Mouse (Mus musculus) cerebellum, adult 2 months (tissue): Measurements from ENCODE around the gene E130308A19Rik. TPM values are rescaled to one million over a fixed set of nuclear protein-coding genes. Genes with fewer than 3 reads are reported as not detected.

Experiments
- DNase-seq, 2 experiments: peaks; one replicate each; pipeline ENCODE4 v3.0.0; 2021
- H3K27ac ChIP-seq: fragments of 200-500 bp; 2 replicates; pipeline ENCODE4 v1.5.1; 2012; ENCODE audit warnings: low read length, control low read depth, inconsistent platforms; ENCODE audit not compliant: insufficient read depth
- H3K27me3 ChIP-seq: fragments of 200-500 bp; 2 replicates; pipeline ENCODE4 v1.6.1; 2012; ENCODE audit warnings: inconsistent platforms, mild to moderate bottlenecking, low read length, moderate library complexity; ENCODE audit not compliant: control insufficient read depth, insufficient read depth
- H3K4me1 ChIP-seq: fragments of 200-500 bp; 2 replicates; pipeline ENCODE4 v1.6.1; 2011; ENCODE audit warnings: low read length; ENCODE audit not compliant: control insufficient read depth, insufficient read depth
- H3K4me3 ChIP-seq: fragments of 200-500 bp; replicated peaks from 2 replicates; pipeline ENCODE3; 2011; ENCODE audit warnings: mild to moderate bottlenecking, low read depth, low read length, control low read depth; ENCODE audit not compliant: insufficient read depth
- CTCF ChIP-seq: fragments of 200-500 bp; IDR thresholded peaks from 2 replicates; pipeline ENCODE4 v1.5.1; 2011; ENCODE audit warnings: low read depth, mild to moderate bottlenecking, control low read depth, low read length, moderate library complexity, borderline replicate concordance; ENCODE audit not compliant: insufficient read depth
- POLR2A ChIP-seq: fragments of 200-500 bp; IDR thresholded peaks from 2 replicates; pipeline ENCODE4 v1.6.1; 2011; ENCODE audit warnings: low read length, control low read depth, borderline replicate concordance; ENCODE audit not compliant: insufficient read depth
- WGBS: fragments of 180-500 bp; shearing (Covaris S2); methylation state at CpG from one replicate; pipeline ENCODE4 v1.1.7; 2018; 5-methylcytosine and 5-hydroxymethylcytosine counted together
- polyA plus RNA-seq: library from polyadenylated mRNA; depleted of rRNA; stranded (reverse); fragments of >200 nt; gene quantifications from 2 replicates; pipeline ENCODE4 v1.2.3, GENCODE M21; 2012

Gene E130308A19Rik
- polyA plus RNA-seq, 1 experiment = 8.8 TPM

- H3K4me3 ChIP-seq = no peak overlapping the region
- H3K27me3 ChIP-seq = no peaks in the 10 kb centered on the region
- H3K27ac ChIP-seq = no peak overlapping the region
- no peak for TF ChIP-seq CTCF
- no peak for TF ChIP-seq POLR2A
- DNase-seq = no peak
- WGBS = 74% methylated on average over 3 of the region's 3 CpGs
- no peaks in the 10 kb centered on the region for H3K4me1 ChIP-seq
These were observed 49.7 kb downstream of the E130308A19Rik start for GRCm38 (mm10) chr4:59675699-59676098.

GRCm38 (mm10) chr4:59681383-59681782 is 55.4 kb downstream of the E130308A19Rik start:
- Histone ChIP-seq H3K4me1 (no peaks in the 10 kb centered on the region), H3K27ac (no peak overlapping the region), H3K27me3 (no peaks in the 10 kb centered on the region), H3K4me3 (no peak overlapping the region)
- 100% methylated on average over 1 of the region's 1 CpGs for WGBS
- TF ChIP-seq POLR2A = no peak
- no peak for TF ChIP-seq CTCF
- no peak for DNase-seq

GRCm38 (mm10) chr4:59682491-59682890 is 56.5 kb downstream of the E130308A19Rik start:
- Histone ChIP-seq H3K4me3 (no peak overlapping the region), H3K27ac (no peak overlapping the region), H3K27me3 (no peaks in the 10 kb centered on the region), H3K4me1 (no peaks in the 10 kb centered on the region)
- WGBS = 78% methylated on average over 3 of the region's 3 CpGs
- TF ChIP-seq CTCF (no peak), POLR2A (no peak)
- no peak for DNase-seq

GRCm38 (mm10) chr4:59682950-59683349 is 56.9 kb downstream of the E130308A19Rik start:
- no peak for TF ChIP-seq CTCF
- no peak for TF ChIP-seq POLR2A
- Histone ChIP-seq H3K4me3 (no peak overlapping the region), H3K27me3 (no peaks in the 10 kb centered on the region), H3K4me1 (no peaks in the 10 kb centered on the region), H3K27ac (no peak overlapping the region)
- WGBS = 75% methylated on average over 10 of the region's 10 CpGs
- no peak for DNase-seq

GRCm38 (mm10) chr4:59684306-59684705 is 58.3 kb downstream of the E130308A19Rik start:
- Histone ChIP-seq H3K27ac (no peak overlapping the region), H3K4me3 (no peak overlapping the region), H3K27me3 (no peaks in the 10 kb centered on the region), H3K4me1 (no peaks in the 10 kb centered on the region)
- WGBS = 79% methylated on average over 4 of the region's 4 CpGs
- TF ChIP-seq CTCF = no peak
- TF ChIP-seq POLR2A = no peak
- DNase-seq = no peak

- TF ChIP-seq CTCF (no peak), POLR2A (no peak)
- Histone ChIP-seq H3K4me1 (no peaks in the 10 kb centered on the region), H3K27me3 (no peaks in the 10 kb centered on the region), H3K27ac (no peak overlapping the region), H3K4me3 (no peak overlapping the region)
- DNase-seq = peak in 1 of 2 experiments; percentile 21
- 20% methylated on average over 4 of the region's 4 CpGs for WGBS
These were observed 60.7 kb downstream of the E130308A19Rik start for GRCm38 (mm10) chr4:59686716-59687115.

GRCm38 (mm10) chr4:59689055-59689454 is 63.0 kb downstream of the E130308A19Rik start:
- DNase-seq = no peak
- no peak overlapping the region for H3K4me3 ChIP-seq
- H3K4me1 ChIP-seq = no peaks in the 10 kb centered on the region
- no peaks in the 10 kb centered on the region for H3K27me3 ChIP-seq
- H3K27ac ChIP-seq = no peak overlapping the region
- 95% methylated on average over 4 of the region's 4 CpGs for WGBS
- TF ChIP-seq CTCF (no peak), POLR2A (no peak)

- Histone ChIP-seq H3K4me3 (no peak overlapping the region), H3K27ac (no peak overlapping the region), H3K27me3 (no peaks in the 10 kb centered on the region), H3K4me1 (no peaks in the 10 kb centered on the region)
- 65% methylated on average over 4 of the region's 4 CpGs for WGBS
- no peak for DNase-seq
- no peak for TF ChIP-seq POLR2A
- no peak for TF ChIP-seq CTCF
These were observed 64.1 kb downstream of the E130308A19Rik start for GRCm38 (mm10) chr4:59690145-59690544.
